Mouse (Mus musculus) thymus, postnatal 14 days (tissue): ENCODE results near the gene Wdr18.
"Not testable (repeated sequence)": the region's sequence is repeated elsewhere in the genome, so short reads cannot be mapped to it uniquely, and the experiment has no call there.

Source experiments
- DNase-seq: peaks from one replicate; pipeline ENCODE4 v3.0.0; 2021

Gene Wdr18

DNA sequence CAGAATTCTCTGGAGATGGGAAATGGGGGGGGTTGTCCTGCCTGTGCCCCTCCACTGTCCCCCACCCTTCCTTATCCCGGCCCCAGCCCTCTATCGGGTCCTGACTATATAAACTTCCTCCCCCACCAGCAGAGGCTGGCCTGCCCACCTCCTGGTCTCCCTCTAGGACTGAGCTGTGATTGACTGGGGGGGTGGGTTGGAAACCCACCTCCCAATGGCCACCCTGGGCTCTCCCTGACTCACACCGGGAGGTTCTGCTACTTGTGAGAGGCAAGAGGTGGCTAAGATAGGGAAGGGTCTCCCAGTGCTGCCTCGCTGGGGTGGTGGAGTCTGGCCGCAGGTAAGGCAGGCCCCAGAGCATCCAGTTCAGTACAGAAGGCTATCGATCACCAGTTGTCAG, 12.4 kb upstream of the Wdr18 start:
- DNase-seq: no peak

- DNase-seq: no peak
These were observed 10.1 kb upstream of the Wdr18 start for GRCm38 (mm10) chr10:79949873-79950272.

DNA sequence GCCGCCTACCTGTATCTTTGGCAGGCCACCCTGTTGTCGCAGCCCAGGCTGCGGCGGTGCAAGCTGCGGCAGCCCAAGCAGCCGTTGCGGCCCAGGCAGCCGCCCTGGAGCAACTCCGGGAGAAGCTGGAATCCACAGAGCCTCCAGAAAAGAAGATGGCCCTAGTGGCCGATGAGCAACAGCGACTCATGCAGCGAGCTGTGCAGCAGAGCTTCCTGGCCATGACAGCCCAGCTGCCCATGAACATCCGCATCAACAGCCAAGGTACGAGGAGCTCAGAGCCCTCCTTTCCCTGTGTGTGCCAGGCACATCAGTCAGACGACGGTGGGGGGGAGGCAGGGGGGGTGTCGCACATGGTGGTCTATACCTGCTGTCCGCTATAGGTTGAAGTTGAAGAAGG, 9.3 kb upstream of the Wdr18 start:
- no peak for DNase-seq

DNA sequence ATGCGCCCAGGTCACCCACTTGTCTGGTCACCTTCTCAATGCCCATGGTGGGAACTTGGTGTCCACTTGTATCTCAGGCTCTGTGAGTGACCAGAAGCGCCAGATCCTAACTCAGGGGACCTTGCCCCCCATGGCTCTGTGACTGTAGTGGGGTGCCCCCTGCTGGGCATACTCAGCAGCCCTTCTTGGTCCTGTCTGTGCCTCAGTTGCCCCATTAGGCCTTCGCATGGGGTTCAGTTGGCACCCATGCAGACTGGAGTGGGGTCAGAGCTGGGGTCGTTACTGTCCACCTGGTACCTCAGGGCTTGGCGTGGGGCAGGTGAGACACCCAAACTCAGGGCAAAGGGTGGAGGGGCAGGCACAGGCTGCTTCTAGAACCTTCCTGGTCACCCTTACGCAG, 6.0 kb upstream of the Wdr18 start:
- DNase-seq: peak; percentile 66

DNA sequence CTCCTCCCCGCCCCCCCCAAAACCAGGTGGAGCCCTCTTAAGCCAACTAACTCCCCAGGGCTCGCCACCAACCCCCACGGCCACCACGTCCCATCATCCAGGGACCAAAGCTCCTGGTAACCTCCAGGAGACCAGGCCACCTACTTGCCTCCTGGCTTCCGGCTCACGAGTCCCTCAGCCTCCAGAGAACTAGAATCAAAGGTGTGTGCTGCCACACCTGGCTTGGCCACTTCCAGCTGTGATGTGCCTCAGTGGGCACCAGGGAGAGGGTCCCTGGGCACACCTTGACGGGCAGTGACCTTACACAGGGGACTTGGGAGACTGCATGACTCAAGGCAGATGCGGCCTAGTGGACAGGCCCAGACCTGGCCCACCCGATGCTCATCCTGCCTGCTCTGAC, 4.3 kb upstream of the Wdr18 start:
- no peak for DNase-seq

GRCm38 (mm10) chr10:79956643-79957154, 3.3 kb upstream of the Wdr18 start:
- no peak for DNase-seq

DNA sequence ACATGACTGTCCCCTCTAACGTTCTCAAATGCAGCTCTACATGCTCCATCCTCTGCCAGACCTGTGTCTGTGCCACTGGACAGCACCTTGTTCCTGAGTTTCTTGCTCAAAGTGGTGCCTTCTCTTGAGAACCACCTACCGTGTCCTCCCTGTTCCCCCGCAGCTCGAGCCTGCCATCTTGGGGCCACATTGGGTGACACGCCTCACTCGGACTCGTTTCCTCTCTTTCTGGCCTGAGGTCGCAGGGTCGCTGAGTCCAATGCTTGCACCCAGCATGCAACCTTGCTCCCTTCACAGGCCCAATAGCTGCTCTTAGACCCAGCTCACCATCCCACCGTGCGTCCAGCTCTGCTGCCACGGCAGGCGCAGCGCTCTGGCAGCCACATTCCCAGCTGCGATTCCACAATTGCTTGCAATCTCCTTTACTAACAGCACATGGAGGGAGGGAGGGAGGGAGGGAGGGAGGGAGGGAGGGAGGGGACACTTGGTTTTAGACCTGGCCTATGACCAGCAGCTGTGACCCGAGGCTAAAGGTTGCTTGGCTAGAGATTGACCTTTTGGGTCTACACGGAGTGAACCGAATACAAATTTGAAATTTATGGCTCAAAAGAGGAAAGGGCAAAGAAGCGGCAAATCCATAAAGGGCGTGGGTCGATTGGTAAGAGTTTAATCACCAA, 1.7 kb upstream of the Wdr18 start:
- DNase-seq: peak; percentile 89

DNA sequence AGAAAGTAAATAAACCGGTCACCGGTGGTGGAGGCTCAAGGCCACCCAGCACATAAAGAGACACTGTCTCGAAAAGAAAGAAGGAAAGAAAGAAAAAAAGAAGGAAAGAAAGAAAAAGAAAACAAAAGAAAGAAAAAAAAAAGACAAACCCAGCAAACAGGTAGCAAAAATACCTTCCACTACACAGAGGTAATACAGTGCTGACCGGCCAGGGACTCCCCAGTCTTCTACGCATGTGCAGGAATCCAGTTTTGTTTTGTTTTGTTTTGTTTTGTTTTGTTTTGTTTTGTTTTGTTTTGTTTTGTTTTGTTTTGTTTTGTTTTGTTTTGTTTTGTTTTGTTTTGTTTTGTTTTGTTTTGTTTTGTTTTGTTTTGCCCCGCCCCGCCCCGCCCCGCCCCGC, 540 bp upstream of the Wdr18 start:
- DNase-seq: not testable (repeated sequence)

DNA sequence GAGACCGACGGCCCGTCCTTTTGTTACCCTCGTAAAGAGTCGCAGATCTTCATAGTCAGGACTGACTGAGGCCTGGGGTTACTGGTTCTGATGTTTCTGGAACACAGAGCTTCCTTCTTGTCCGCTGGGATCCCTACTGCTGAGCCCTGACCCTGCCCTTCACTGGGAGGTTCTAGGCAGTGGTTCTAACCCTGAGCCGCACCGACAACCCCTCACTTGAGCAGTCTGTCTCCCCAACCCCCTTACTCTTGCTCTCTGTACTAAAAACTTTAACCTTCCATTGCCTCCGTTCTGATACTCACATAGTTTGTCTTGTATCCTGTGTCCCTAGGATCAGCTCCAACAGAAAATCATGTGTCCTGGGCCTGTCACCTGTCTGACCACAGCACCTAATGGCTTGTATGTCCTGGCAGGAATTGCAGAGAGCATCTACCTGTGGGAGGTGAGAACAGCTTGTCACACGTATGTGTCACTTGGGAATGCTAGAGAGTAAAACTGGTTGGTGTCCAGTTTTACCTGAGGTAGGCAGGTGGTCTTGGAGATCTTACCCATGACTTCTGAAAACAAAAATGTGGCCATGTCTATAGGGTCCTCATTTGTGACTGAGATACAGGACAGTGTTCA, 831 bp downstream of the Wdr18 start:
- DNase-seq: no peak

- no peak for DNase-seq
These were observed 4.8 kb downstream of the Wdr18 start for GRCm38 (mm10) chr10:79964727-79965126.

DNA sequence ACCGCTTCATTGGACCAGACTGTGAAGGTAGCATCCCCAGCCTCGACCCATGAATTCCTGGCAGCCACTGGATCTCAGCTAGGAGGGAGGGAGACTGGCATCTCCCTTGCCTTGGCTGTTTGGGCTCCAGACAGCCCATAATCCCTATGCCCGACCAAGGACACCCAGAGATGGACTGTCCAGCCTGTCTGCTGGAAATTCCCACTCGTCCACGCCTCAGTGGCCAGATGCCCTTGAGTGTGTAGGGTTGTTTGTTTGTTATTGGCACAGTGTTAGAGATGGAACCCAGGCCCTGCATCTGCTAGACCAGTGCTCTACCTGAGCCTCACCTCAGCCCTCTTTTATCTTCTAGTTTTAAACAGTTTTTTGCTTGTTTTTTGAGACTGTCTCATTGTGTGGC, 5.4 kb downstream of the Wdr18 start:
- DNase-seq: no peak

DNA sequence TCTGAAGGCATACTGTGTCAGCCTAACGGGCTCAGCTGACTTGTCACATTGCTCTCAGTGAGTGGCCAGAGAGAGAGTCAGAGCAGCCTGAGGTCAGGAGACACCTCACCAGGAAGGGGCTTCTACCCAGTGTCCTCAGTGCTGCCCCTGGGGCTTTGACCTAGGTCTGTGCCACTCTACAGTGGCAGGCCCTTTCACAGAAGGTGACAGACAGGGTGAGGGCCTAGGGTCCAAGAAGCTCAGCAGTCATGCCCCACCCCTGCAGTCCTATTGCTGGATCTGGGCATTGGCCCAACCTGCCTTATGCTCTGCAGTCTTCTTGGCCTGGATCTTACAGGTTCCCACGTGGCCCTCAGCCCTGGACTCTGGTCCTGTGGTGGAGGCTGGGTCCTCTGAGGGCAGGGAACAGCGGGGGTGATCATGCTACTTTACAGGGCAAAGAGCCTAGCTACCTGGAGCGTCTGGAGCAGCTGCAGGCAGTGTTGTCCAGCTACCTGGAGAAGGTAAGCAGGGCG, 7.0 kb downstream of the Wdr18 start:
- DNase-seq: no peak

DNA sequence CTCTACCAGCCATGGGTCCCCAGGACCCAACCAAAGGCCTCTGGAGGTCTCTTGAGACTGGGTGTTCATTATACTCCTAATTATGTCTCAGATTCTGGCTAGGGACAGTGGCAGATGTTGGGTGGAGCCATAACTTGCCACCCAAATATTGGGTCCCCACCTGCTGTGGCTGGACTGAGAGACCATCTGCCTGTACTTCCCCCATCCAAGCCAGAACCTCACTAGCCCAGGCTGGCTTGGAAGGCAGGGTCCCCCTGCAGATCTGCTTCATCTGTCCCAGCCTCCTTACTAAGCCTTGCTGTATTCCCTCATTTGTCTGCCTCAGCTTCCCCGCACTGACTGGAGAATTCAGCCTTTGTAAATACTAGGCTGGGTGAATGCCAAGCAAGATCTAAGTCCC, 8.2 kb downstream of the Wdr18 start:
- no peak for DNase-seq

DNA sequence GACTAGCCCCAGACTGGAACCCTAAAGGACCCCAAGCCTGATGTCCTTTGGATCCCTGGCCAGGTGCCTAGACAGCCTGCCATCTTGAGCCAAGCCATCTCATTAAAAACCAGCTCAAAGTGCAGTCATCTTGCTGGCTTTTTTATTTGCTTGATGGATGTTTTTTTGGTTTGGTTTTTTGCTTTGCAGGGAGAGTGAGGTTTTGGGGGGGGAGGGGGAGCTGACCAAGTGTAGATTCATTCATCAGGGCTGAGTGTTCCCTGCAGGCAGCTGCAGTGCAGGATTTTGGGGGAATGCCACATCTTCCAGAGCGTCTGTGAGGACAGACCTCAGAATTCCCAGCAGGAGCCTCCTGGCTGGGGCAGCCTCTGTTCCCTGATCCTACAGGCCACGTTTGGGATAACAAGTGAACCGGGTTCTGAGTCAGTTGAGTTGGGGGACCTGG, 9.2 kb downstream of the Wdr18 start:
- no peak for DNase-seq

- no peak for DNase-seq
These were observed 10.6 kb downstream of the Wdr18 start, which contains the start of gene Grin3b for GRCm38 (mm10) chr10:79970415-79971182. Grin3b (plus strand) TSS chr10:79970715.

DNA sequence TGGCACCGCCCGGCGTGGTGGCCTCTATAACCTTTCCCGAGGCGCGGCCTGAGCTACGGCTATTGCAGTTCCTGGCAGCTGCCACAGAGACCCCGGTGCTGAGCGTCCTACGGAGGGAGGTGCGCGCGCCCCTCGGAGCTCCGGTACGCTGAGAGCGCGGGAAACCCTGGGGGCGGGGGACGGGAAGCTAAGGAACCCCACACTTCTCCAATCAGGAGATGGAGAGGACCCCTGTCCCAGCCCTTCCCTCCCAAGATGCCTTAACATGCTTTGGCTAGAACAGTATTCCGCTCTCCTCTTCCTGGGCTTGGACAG, 11.2 kb downstream of the Wdr18 start:
- DNase-seq: no peak

DNA sequence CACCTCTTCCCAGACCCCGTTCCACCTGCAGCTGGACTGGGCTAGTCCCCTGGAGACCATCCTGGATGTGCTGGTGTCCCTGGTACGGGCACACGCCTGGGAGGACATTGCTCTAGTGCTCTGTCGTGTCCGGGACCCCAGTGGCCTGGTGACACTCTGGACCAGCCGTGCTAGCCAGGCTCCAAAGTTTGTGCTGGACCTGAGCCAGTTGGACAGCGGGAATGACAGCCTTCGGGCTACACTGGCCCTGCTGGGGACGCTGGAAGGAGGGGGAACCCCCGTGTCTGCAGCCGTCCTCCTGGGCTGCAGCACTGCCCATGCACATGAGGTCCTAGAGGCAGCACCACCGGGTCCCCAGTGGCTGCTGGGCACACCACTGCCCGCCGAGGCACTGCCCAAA, 12.9 kb downstream of the Wdr18 start:
- no peak for DNase-seq

DNA sequence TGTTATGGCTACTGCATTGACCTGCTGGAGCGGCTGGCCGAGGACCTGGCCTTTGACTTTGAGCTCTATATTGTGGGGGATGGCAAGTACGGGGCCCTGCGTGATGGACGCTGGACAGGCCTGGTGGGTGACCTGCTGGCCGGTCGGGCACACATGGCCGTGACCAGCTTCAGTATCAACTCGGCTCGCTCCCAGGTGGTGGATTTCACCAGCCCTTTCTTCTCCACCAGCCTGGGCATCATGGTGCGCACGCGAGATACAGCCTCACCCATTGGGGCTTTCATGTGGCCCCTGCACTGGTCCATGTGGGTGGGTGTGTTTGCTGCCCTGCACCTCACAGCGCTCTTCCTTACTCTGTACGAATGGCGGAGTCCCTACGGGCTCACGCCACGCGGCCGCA, 14.1 kb downstream of the Wdr18 start:
- no peak for DNase-seq

DNA sequence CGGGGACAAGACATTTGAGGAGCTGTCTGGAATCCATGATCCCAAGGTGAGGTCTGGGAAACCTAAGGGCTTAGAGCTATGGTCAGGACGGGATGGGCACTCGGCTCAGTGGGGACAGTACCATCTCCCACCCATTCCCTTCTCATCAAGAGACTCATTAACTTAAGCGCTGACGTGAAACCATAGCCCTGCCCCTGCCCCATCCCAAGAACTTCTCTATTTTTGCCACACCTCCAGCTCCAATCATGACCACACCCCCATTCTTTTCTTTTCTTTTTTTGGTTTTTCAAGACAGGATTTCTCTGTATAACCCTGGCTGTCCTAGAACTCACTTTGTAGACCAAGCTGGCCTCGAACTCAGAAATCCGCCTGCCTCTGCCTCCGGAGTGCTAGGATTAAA, 14.7 kb downstream of the Wdr18 start:
- DNase-seq: no peak

DNA sequence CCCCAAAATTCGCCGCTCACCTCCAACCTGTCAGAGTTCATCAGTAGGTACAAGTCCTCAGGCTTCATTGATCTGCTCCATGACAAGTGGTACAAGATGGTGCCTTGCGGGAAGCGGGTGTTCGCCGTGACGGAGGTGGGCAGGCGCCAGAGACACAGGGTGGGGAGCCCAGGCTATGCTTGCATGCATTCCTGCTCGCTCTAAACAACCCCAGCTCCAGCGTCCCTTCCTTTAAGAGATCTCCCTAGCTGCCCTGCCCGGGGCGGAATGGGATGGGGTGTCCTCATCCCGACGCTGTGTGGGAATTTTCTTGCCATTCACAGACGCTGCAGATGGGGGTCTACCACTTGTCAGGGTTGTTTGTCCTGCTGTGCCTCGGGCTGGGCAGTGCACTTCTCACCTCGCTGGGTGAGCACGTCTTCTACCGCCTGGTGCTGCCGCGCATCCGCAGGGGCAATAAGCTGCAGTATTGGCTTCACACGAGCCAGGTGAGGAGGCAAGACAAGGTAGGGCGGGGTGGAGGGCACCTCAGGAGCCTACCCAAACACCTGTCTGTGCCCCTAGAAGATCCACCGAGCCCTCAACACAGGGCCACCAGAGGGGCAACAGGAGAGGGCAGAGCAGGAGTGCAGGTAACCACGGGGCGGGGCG, 16.2 kb downstream of the Wdr18 start:
- no peak for DNase-seq

GRCm38 (mm10) chr10:79976722-79977107, 16.8 kb downstream of the Wdr18 start:
- no peak for DNase-seq

- no peak for DNase-seq
These were observed 17.4 kb downstream of the Wdr18 start for GRCm38 (mm10) chr10:79977324-79977723.

DNA sequence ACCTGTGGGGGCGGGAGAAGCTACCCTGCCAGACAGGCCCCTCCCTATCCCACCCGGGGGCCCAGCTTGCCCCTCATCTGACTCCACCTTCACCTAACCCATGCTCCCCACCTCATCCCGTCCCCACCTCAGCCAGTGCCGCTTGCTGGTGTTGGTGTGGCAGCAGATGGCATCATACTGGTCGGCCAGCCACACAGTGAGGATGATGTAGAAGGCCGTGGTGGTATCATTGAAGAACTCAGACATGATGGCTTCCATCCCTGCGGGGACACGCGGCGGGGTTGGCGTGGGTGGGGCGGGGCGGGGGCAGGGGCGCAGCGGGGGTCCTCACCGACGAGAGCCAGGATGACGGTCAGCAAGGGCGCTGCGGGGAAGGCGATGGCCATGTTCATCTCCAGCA, 18.1 kb downstream of the Wdr18 start:
- no peak for DNase-seq
